Mouse (Mus musculus) hematopoietic stem cell, adult 5-6 weeks (primary cell): ENCODE measurements at regions not wholly inside any gene's neighbourhood (a gene's known extent, or its start where the extent isn't known, plus 50 kb on each side); places are given as distances from the start of the nearest gene placed in this dataset.
"Not testable (repeated sequence)": the region's sequence is repeated elsewhere in the genome, so short reads cannot be mapped to it uniquely, and the experiment has no call there.

Source experiments
- ATAC-seq, 2 experiments: fragments of 125-278 bp in 1 of 2; replicated peaks in 1 of 2; 2 replicates each; pipeline ENCODE4 v1.8.0; 2016 to 2017; ENCODE audit warnings: inconsistent platforms in 2 of 2, mild to moderate bottlenecking in 2 of 2, moderate number of reproducible peaks in 2 of 2, low read depth in 1 of 2, moderate TSS enrichment in 1 of 2; ENCODE audit not compliant: low FRiP score in 2 of 2, poor library complexity in 2 of 2, severe bottlenecking in 2 of 2, insufficient read depth in 1 of 2, low TSS enrichment in 1 of 2

- ATAC-seq = no peak
Observed at GRCm38 (mm10) chr14:114485781-114486180, 606.2 kb upstream of the Gpc5 start.

GRCm38 (mm10) chr14:114493371-114493770 lies 598.6 kb upstream of the Gpc5 start:
- not testable (repeated sequence) for ATAC-seq

- no peak for ATAC-seq
Observed at GRCm38 (mm10) chr14:114504976-114505375, 587.0 kb upstream of the Gpc5 start.

GRCm38 (mm10) chr14:114547910-114548680 lies 543.9 kb upstream of the Gpc5 start:
- ATAC-seq = no peak

GRCm38 (mm10) chr14:114549101-114549500 lies 542.9 kb upstream of the Gpc5 start:
- ATAC-seq = no peak

GRCm38 (mm10) chr14:114566411-114567030 lies 525.5 kb upstream of the Gpc5 start:
- no peak for ATAC-seq

- peak in 1 of 2 experiments; percentile 29; a peak in 1 of 4 replicates for ATAC-seq
Observed at GRCm38 (mm10) chr14:114567673-114568309, 524.2 kb upstream of the Gpc5 start.

- ATAC-seq = no peak
Observed at GRCm38 (mm10) chr14:114587367-114588064, 504.5 kb upstream of the Gpc5 start.

- ATAC-seq = no peak
Observed at GRCm38 (mm10) chr14:114609296-114609695, 482.7 kb upstream of the Gpc5 start.

- ATAC-seq = no peak
Observed at GRCm38 (mm10) chr14:114612400-114612799, 479.6 kb upstream of the Gpc5 start.

GRCm38 (mm10) chr14:114656636-114657035 lies 435.4 kb upstream of the Gpc5 start:
- ATAC-seq = no peak

- ATAC-seq = no peak
Observed at GRCm38 (mm10) chr14:114662028-114662427, 430.0 kb upstream of the Gpc5 start.

GRCm38 (mm10) chr14:114685133-114685532 lies 406.9 kb upstream of the Gpc5 start:
- no peak for ATAC-seq

- no peak for ATAC-seq
Observed at GRCm38 (mm10) chr14:114694930-114695329, 397.1 kb upstream of the Gpc5 start.

GRCm38 (mm10) chr14:114697543-114697942 lies 394.5 kb upstream of the Gpc5 start:
- ATAC-seq = no peak

- no peak for ATAC-seq
Observed at GRCm38 (mm10) chr14:114723080-114723479, 368.9 kb upstream of the Gpc5 start.

GRCm38 (mm10) chr14:114767323-114767722 lies 324.7 kb upstream of the Gpc5 start:
- no peak for ATAC-seq

- ATAC-seq = no peak
Observed at GRCm38 (mm10) chr14:114776723-114777122, 315.3 kb upstream of the Gpc5 start.
